ENCODE assay signal across 12 mouse cellular contexts in genomic region chr12:91710876-91711275, GRCm38 (mm10).
A peak's percentile ranks its signal among the peaks of the same experiment; 100 is the strongest.
DNase-seq lines count a peak whose midpoint lies in the region; ATAC-seq lines count a peak whose summit lies in the region.
"Had no signal": no experiment of that assay in that cellular context is flagged by ENCODE, and none has a peak within 500 bp of the region (broad histone marks: within the 10 kb centered on the region; RNA-seq: fewer than 3 reads in every experiment).

No protein-coding gene starts in this region.

- H3K27ac ChIP-seq in kidney, embryonic 16.5 days (ENCODE audit: low read length), result no peak overlapping the region
- no peak overlapping the region for H3K27ac ChIP-seq in hindbrain, embryonic 15.5 days (replicated peaks)
- H3K27ac ChIP-seq: heart, adult 2 months had no signal

- H3K36me3 ChIP-seq in kidney, embryonic 16.5 days (ENCODE audit: insufficient read depth, low read length), result no peaks in the 10 kb centered on the region
- no peaks in the 10 kb centered on the region for H3K36me3 ChIP-seq in hindbrain, embryonic 15.5 days

- intact Hi-C loops in left cerebral cortex, postnatal 36 days (cut with DNase I), result loop anchor here (5.0 kb wide), 1 partner anchor 69 kb away; no protein-coding TSS in a partner anchor

- ATAC-seq in kidney, embryonic 16.5 days (ENCODE audit: low FRiP score, low TSS enrichment), result peak; percentile 39; the same call in 1 of the 2 replicates
- ATAC-seq in hindbrain, embryonic 15.5 days (ENCODE audit: low FRiP score, low read depth), result 0 out of 2 replicates have a peak, but pooled peaks have one; percentile 65
- no peak for ATAC-seq in megakaryocyte, adult 5-6 weeks (ENCODE audit: poor library complexity, severe bottlenecking)

- no peaks in the 10 kb centered on the region for H3K27me3 ChIP-seq in kidney, embryonic 16.5 days (ENCODE audit: insufficient read depth, low read length)
- no peaks in the 10 kb centered on the region for H3K27me3 ChIP-seq in hindbrain, embryonic 15.5 days

- WGBS in kidney, embryonic 16.5 days, result 30% methylated on average over 3 of the region's 3 CpGs
- WGBS in hindbrain, embryonic 15.5 days, result 22% methylated on average over 3 of the region's 3 CpGs

- no peak for DNase-seq in kidney, adult 8-10 months
- peak; percentile 38 to 51 for DNase-seq in left cerebral cortex, postnatal 36 days (ENCODE audit: low spot score in 2 of 2)
- DNase-seq in right cerebral cortex, postnatal 10 days (ENCODE audit: low spot score in 2 of 2), result peak; percentile 61 to 64
- DNase-seq in adrenal gland, adult 2 months, result no peak
- DNase-seq in adipocyte (ENCODE audit: low spot score), result no peak
- DNase-seq: heart, adult 2 months; kidney, adult 18-20 months; lung, adult 18-20 months; thymus, adult 18-20 months had no signal

- no peak overlapping the region for H3K4me3 ChIP-seq in kidney, embryonic 16.5 days (ENCODE audit: low read length)
- H3K4me3 ChIP-seq in hindbrain, embryonic 15.5 days, result no peak overlapping the region
- H3K4me3 ChIP-seq: heart, adult 2 months had no signal

- H3K4me2 ChIP-seq in kidney, embryonic 16.5 days (replicated peaks; ENCODE audit: low read depth, low read length), result no peak overlapping the region
- no peak overlapping the region for H3K4me2 ChIP-seq in hindbrain, embryonic 15.5 days

- no peaks in the 10 kb centered on the region for H3K4me1 ChIP-seq in kidney, embryonic 16.5 days (ENCODE audit: insufficient read depth, low read length)
- peaks cover 6% of the 10 kb centered on the region; the same call in 1 of the 2 replicates for H3K4me1 ChIP-seq in hindbrain, embryonic 15.5 days (replicated peaks)

- H3K9ac ChIP-seq in kidney, embryonic 16.5 days (replicated peaks; ENCODE audit: low read length), result no peak overlapping the region
- no peak overlapping the region for H3K9ac ChIP-seq in hindbrain, embryonic 15.5 days

- no peaks in the 10 kb centered on the region for H3K9me3 ChIP-seq in kidney, embryonic 16.5 days (ENCODE audit: low read length)
- no peaks in the 10 kb centered on the region for H3K9me3 ChIP-seq in hindbrain, embryonic 15.5 days

Comparison
In these comparisons a context has a peak if more than half of its experiments do, and no peak if none do; other contexts are left out.
1. DNase-seq: peak in left cerebral cortex, postnatal 36 days (2 of 2) and right cerebral cortex, postnatal 10 days (2 of 2); none in kidney, adult 8-10 months (0 of 2), adrenal gland, adult 2 months (single experiment) and adipocyte (single experiment).